Mouse (Mus musculus) hindbrain, embryonic 14.5 days (tissue): ENCODE measurements around the gene Lysmd1. TPM values are rescaled to one million over a fixed set of nuclear protein-coding genes. Genes with fewer than 3 reads are reported as not detected.
"Not testable (repeated sequence)": the region's sequence is repeated elsewhere in the genome, so short reads cannot be mapped to it uniquely, and the experiment has no call there.

Source experiments
- ATAC-seq: fragments of 200-750 bp; cut with Nextera tagmentation; 2 replicates; pipeline ENCODE4 v1.8.0; 2017; ENCODE audit warnings: moderate number of reproducible peaks, mild to moderate bottlenecking, moderate TSS enrichment, moderate library complexity; ENCODE audit not compliant: low FRiP score
- DNase-seq: peaks from one replicate; pipeline ENCODE4 v3.0.0-alpha.2; 2015; ENCODE audit warnings: low spot score
- H3K27ac ChIP-seq: fragments of 300-500 bp; sonication (generic); 2 replicates; pipeline ENCODE4 v1.5.1; 2014; ENCODE audit warnings: mild to moderate bottlenecking, moderate library complexity
- H3K27me3 ChIP-seq: fragments of 300-500 bp; sonication (generic); 2 replicates; pipeline ENCODE4 v1.6.1; 2014; ENCODE audit warnings: mild to moderate bottlenecking, low read length, mixed read lengths; ENCODE audit not compliant: control insufficient read depth, insufficient read depth
- H3K36me3 ChIP-seq: fragments of 300-500 bp; sonication (generic); replicated peaks from 2 replicates; pipeline ENCODE4 v1.6.1; 2014; ENCODE audit not compliant: control insufficient read depth, insufficient read depth
- H3K4me1 ChIP-seq: fragments of 300-500 bp; sonication (generic); replicated peaks from 2 replicates; pipeline ENCODE4 v1.6.1; 2014; ENCODE audit warnings: antibody characterized with exemption, low read length, mixed read lengths; ENCODE audit not compliant: control insufficient read depth, insufficient read depth
- H3K4me2 ChIP-seq: fragments of 300-500 bp; sonication (generic); replicated peaks from 2 replicates; pipeline ENCODE4 v1.6.1; 2014; ENCODE audit warnings: mild to moderate bottlenecking, moderate library complexity
- H3K4me3 ChIP-seq: fragments of 300-500 bp; sonication (generic); replicated peaks from 2 replicates; pipeline ENCODE4 v1.5.1; 2014; ENCODE audit warnings: mild to moderate bottlenecking, low read length
- H3K9ac ChIP-seq: fragments of 300-500 bp; sonication (generic); 2 replicates; pipeline ENCODE4 v1.6.1; 2014
- H3K9me3 ChIP-seq: fragments of 300-500 bp; sonication (generic); 2 replicates; pipeline ENCODE4 v1.6.1; 2016; ENCODE audit warnings: low read length; ENCODE audit not compliant: control insufficient read depth
- WGBS: fragments of 180-500 bp; shearing (Covaris S2); extraction: QIAGEN DNeasy Blood & Tissue Kit; methylation state at CpG from one replicate; pipeline ENCODE4 v1.1.7; 2014; 5-methylcytosine and 5-hydroxymethylcytosine counted together
- polyA plus RNA-seq: library from polyadenylated mRNA; unstranded; fragments of >200 nt; fragmentation: Nextera tagmentation; extraction: Ambion mirVana; gene quantifications from 2 replicates; pipeline ENCODE4 v1.2.1, GENCODE M21; 2014

Gene Lysmd1
- 34.0 and 35.7 TPM in 2 replicates for polyA plus RNA-seq

DNA sequence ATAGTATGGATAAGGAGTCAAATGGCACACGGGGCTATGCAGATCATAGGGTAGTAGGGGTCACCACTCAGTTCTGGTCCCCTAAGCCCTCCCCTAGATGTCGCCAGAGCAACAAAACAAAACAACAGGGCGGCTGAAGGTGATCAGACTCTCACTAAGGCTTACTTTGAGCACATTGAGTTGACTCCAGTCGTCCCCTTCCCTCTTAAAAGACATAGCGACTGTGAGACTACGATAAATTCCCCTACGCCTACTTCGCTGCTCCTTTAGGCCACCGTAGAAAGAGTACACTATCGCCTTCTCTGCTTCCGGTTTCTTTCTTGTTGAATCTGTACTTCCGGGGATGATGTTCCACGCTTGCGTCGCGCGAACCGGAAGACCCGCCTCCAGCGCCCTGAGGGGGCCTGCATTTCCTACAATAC lies at the start of gene Lysmd1, which contains the start of gene Scnm1:
Gene Lysmd1, plus strand, starts transcription at position 409 of the 422 bp plus-strand sequence.
Gene Scnm1, minus strand, starts transcription at position 332 of the 422 bp plus-strand sequence.
- H3K4me2 ChIP-seq: peak within 1 kb of the TSS; percentile 81

DNA sequence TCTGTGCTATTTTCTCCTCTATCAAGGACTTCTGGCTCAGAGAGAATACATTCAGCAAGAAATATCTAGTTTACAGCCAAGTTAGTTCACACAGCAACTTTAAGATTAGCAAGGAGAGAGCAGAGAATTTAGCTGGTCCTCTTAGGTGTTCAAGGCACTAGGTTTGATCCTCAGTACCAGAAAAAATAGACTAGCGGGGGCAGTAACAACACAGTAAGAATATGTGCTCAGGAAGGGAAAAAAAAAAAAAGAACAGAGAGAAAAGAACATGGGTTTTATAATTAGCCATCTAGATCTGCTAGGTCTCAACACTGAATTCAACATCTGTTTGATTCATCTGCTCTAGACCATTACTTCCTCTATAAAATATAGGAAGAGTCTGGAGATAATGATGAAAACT lies 45.8 kb upstream of the Lysmd1 start:
- Histone ChIP-seq H3K4me3 (no peak overlapping the region), H3K27me3 (no peaks in the 10 kb centered on the region), H3K9me3 (no peaks in the 10 kb centered on the region), H3K4me2 (no peak overlapping the region), H3K9ac (no peak overlapping the region), H3K4me1 (no peaks in the 10 kb centered on the region), H3K27ac (no peak overlapping the region), H3K36me3 (no peaks in the 10 kb centered on the region)
- ATAC-seq (no peak), DNase-seq (no peak)
- WGBS: 97% methylated on average over 1 of the region's 1 CpGs

More for the DNA sequence above, at the start of gene Lysmd1, which contains the start of gene Scnm1:
- peak within 1 kb of the TSS; percentile 43 for H3K4me3 ChIP-seq
- H3K27me3 ChIP-seq: no peaks in the 10 kb centered on the region
- H3K9me3 ChIP-seq: no peaks in the 10 kb centered on the region
- ATAC-seq (peak; percentile 94), DNase-seq (peak; percentile 94)
- peak within 1 kb of the TSS; percentile 73 for H3K27ac ChIP-seq
- H3K4me1 ChIP-seq: peaks cover 13% of the 10 kb centered on the region
- WGBS: under 1% methylated on average over 20 of the region's 20 CpGs
- peak within 1 kb of the TSS; percentile 63 for H3K9ac ChIP-seq
- peaks cover 29% of the 10 kb centered on the region for H3K36me3 ChIP-seq

DNA sequence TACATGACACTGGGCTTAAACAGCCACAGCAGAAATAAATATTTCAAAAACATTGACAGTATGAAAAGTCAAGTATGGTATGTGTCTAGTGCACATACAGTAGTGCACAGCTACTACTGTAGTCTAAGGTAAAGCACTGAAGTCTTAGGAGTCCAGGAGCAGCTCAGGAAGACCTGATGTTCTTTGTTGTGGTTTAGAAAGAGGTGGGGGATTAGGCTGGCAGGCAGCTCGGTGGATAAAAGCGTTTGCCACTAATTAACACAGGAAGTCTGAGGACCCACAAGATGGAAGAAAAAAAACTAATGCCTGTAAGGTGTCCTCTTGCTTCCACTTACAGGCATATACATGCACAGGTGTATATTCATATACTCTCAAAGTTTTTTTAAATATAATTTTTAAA lies 33.0 kb upstream of the Lysmd1 start:
- Histone ChIP-seq H3K9me3 (no peaks in the 10 kb centered on the region), H3K4me1 (peaks cover 21% of the 10 kb centered on the region), H3K27me3 (no peaks in the 10 kb centered on the region), H3K4me2 (no peak overlapping the region), H3K9ac (no peak overlapping the region), H3K27ac (no peak overlapping the region), H3K4me3 (no peak overlapping the region), H3K36me3 (peaks cover 17% of the 10 kb centered on the region)
- 51% methylated on average over 2 of the region's 2 CpGs for WGBS
- DNase-seq (no peak), ATAC-seq (no peak)

DNA sequence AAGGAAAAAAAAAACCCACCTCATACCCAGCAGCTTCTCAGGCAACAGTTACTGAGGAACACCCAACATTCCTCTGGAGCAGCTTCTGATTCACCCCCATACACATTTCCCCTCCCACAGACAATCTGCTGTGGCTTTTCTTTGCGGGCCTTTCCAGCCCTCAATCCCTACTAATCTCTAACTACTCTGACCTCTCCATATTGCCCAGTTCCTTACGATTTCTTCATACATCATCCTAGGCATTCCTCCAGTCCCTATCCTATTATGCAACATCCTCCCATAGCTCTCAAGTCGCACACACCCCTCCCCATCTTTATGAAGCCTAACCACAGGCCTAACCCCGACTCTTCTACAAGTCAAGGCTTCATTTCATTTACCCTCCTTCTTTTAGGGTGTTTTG lies 28.8 kb upstream of the Lysmd1 start:
- H3K27me3 ChIP-seq: no peaks in the 10 kb centered on the region
- WGBS: 68% methylated on average over 4 of the region's 4 CpGs

DNA sequence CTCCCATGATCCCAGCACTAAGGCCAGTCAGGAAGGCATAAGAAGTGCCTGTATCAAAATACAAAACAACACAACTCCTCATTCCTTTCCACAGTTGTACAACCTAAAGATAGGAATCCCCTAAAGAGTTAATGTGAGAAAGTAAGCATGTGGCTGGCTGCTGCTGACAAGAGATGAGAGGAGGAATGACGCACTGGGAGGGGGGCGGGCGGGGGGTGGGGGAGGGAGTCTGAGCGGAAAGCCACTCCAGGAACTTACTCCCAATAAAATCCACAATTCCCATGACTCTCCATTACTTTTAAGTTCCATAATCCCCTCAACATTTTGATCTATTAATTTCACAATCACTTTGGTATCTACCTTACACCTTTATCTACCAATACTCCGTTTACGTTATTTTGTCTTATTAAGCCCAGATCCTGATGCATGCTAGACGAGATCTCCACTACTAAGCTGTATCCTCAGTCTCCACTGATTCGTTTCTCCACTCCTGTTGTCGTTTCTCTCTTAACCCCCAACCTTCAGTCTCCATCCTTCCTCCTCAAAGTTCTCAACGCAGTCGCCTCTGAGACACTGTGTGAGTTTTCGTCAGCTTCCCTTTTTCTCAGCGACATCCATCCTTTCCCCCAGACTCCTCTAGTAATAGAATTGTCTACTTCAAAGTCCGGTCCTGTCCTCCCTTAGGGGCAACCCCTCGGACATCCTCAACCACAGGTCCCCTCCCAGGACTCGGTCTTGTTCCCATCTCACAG lies 28.1 kb upstream of the Lysmd1 start:
- Histone ChIP-seq H3K4me3 (peak overlapping the region; percentile 83), H3K36me3 (peaks cover 3% of the 10 kb centered on the region; the same call in 1 of the 2 replicates), H3K9me3 (no peaks in the 10 kb centered on the region), H3K9ac (peak overlapping the region; percentile 90), H3K27me3 (no peaks in the 10 kb centered on the region), H3K4me1 (peaks cover 19% of the 10 kb centered on the region), H3K4me2 (peak overlapping the region; percentile 73), H3K27ac (peak overlapping the region; percentile 84)
- no peak for DNase-seq
- ATAC-seq: no peak
- WGBS: under 1% methylated on average over 16 of the region's 16 CpGs

More for the DNA sequence above, 28.8 kb upstream of the Lysmd1 start:
- ATAC-seq: no peak
- Histone ChIP-seq H3K4me2 (peak overlapping the region; percentile 73), H3K4me3 (peak overlapping the region; percentile 83), H3K36me3 (peaks cover 3% of the 10 kb centered on the region; the same call in 1 of the 2 replicates), H3K9me3 (no peaks in the 10 kb centered on the region), H3K9ac (peak overlapping the region; percentile 90), H3K4me1 (peaks cover 21% of the 10 kb centered on the region), H3K27ac (no peak overlapping the region)
- no peak for DNase-seq

DNA sequence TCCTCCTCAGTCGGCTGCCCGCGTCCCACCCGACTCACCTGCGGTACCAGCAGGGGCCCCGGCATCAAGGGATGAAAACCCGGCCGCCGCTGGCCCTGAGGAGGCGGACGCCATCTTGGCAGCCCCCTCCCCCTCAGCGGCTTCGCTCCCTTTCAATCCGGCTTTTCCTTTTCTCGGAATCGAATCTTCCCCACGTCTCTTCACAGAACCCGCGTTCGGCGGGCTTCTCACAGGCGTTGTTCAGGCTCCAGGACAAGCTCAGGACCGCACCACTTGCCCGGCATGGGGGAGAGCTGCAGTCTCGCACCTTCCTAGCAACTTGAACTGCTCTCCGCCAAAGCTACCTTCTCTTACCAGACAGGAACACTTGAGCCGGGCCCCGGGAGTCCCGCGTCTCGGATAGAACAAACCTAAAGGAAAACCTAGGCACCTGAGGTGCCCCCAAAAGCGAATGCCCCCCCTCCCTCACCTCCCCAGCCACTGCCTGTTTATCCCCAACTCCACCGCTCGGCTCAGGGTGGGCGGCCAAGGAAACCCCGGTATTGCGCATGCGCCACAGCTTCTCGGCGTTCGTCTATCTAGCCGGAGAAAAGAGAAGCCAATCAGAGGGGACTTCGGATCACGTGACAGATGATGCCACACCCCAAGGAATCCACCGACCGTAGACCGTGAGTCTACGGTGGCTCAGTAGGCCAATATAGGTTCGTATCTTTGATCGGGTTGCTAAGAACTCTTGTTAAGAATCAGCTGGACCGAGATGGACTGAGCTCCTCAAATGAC lies 27.4 kb upstream of the Lysmd1 start, which contains the start of gene Pip5k1a:
Gene Pip5k1a, minus strand, starts transcription at position 593 of the 780 bp plus-strand sequence.
- Histone ChIP-seq H3K4me1 (peaks cover 12% of the 10 kb centered on the region), H3K9ac (peak within 1 kb of the TSS; percentile 90), H3K9me3 (no peaks in the 10 kb centered on the region), H3K4me3 (peak within 1 kb of the TSS; percentile 83), H3K36me3 (peaks cover 3% of the 10 kb centered on the region; the same call in 1 of the 2 replicates), H3K4me2 (peak within 1 kb of the TSS; percentile 73), H3K27ac (peak within 1 kb of the TSS; percentile 84), H3K27me3 (no peaks in the 10 kb centered on the region)
- ATAC-seq (peak; percentile 92), DNase-seq (peak; percentile 99)
- WGBS: under 1% methylated on average over 51 of the region's 51 CpGs

DNA sequence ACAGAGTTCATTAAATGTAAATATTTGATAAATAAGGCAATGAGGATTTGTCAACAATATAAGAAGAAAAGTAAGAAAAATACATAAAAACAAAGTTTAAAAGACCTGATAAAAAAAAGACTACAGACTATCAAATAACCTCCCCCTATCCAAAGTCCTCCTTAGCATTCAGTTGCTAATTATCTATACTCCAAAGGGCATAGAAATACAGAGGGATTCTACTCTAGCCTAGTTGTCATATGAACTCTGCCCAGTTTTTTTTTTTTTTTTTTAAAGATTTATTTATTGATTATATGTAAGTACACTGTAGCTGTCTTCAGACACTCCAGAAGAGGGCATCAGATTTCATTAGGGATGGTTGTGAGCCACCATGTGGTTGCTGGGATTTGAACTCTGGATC lies 26.6 kb upstream of the Lysmd1 start:
- Histone ChIP-seq H3K4me3 (peak overlapping the region; percentile 83), H3K4me2 (peak overlapping the region; percentile 73), H3K9ac (0 out of 2 replicates have a peak overlapping the region, but pooled peaks have one; percentile 34), H3K4me1 (peaks cover 16% of the 10 kb centered on the region)
- H3K9me3 ChIP-seq, ATAC-seq, DNase-seq, H3K27me3 ChIP-seq, H3K36me3 ChIP-seq, H3K27ac ChIP-seq: not testable (repeated sequence)

DNA sequence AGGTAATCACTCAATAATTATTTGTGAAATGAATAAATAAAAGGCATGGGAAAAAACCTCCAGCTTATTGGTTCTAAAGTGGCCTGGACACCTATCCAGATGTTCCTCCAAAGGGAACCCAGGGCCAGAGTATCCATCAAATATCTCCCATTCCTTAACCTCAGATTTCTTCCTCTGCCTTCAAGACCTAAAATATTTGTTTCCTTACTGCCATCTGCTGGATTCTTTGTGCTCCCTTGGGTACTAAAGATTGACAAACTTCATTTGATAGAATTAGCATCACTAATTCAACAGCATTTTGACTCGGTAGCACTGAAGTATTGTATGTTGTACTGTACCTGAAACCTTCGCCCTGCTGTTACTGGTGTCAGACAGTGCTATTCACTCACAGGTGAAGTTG lies 26.0 kb upstream of the Lysmd1 start:
- WGBS: 68% methylated on average over 2 of the region's 2 CpGs
- Histone ChIP-seq H3K27ac (no peak overlapping the region), H3K9ac (no peak overlapping the region), H3K4me2 (no peak overlapping the region), H3K27me3 (no peaks in the 10 kb centered on the region), H3K36me3 (0 out of 2 replicates have a peak, but pooled peaks cover 3% of the 10 kb centered on the region), H3K4me1 (peaks cover 21% of the 10 kb centered on the region), H3K9me3 (no peaks in the 10 kb centered on the region), H3K4me3 (no peak overlapping the region)
- DNase-seq (no peak), ATAC-seq (no peak)
